Mouse (Mus musculus) CH12.LX (cell line): ENCODE results near the gene Irf2. TPM values are rescaled to one million over a fixed set of nuclear protein-coding genes. Genes with fewer than 3 reads are reported as not detected.

Experiments
- DNase-seq: peaks from one replicate; pipeline ENCODE4 v3.0.0-alpha.2; 2013; ENCODE audit errors: extremely low read depth
- H3K27ac ChIP-seq: 2 replicates; pipeline ENCODE4 v1.5.1; 2012; ENCODE audit warnings: low read depth, mild to moderate bottlenecking, control low read depth, moderate library complexity; ENCODE audit not compliant: insufficient read depth
- H3K27me3 ChIP-seq: replicated peaks from 2 replicates; pipeline ENCODE3; 2012; ENCODE audit warnings: inconsistent platforms
- H3K36me3 ChIP-seq, 2 experiments: replicated peaks in 1 of 2; 2 replicates each; pipeline versions ENCODE3 to v1.6.1; 2012; ENCODE audit warnings: inconsistent platforms in 1 of 2, low read length in 1 of 2, mild to moderate bottlenecking in 1 of 2, mixed read lengths in 1 of 2, moderate library complexity in 1 of 2; ENCODE audit not compliant: control insufficient read depth in 1 of 2, insufficient read depth in 1 of 2
- H3K4me1 ChIP-seq, 2 experiments: 2 replicates each; pipeline ENCODE4 v1.6.1; 2012; ENCODE audit warnings: inconsistent platforms in 1 of 2, moderate library complexity in 1 of 2; ENCODE audit not compliant: insufficient read depth in 2 of 2, control insufficient read depth in 1 of 2
- H3K4me2 ChIP-seq: 2 replicates; pipeline ENCODE4 v1.6.1; 2012; ENCODE audit warnings: low read depth, mild to moderate bottlenecking, control low read depth; ENCODE audit not compliant: poor library complexity, insufficient read depth, severe bottlenecking
- H3K4me3 ChIP-seq, 3 experiments: fragments of 150-350 bp in 1 of 3; sonication (generic) in 1 of 3; replicated peaks in 1 of 3; 2 replicates each; pipeline versions ENCODE3 to v1.5.1; 2011 to 2012; ENCODE audit warnings: low read depth in 2 of 3, low read length in 2 of 3, mild to moderate bottlenecking in 2 of 3, moderate library complexity in 2 of 3, control low read depth in 1 of 3, improper control_type of control experiment in 1 of 3, inconsistent platforms in 1 of 3, mixed read lengths in 1 of 3; ENCODE audit not compliant: poor library complexity in 1 of 3
- H3K79me2 ChIP-seq: replicated peaks from 2 replicates; pipeline ENCODE4 v1.6.1; 2012; ENCODE audit warnings: mild to moderate bottlenecking, moderate library complexity; ENCODE audit not compliant: control insufficient read depth, poor library complexity, insufficient read depth, severe bottlenecking; ENCODE audit errors: extremely low read depth
- H3K9ac ChIP-seq: 2 replicates; pipeline ENCODE4 v1.6.1; 2012; ENCODE audit warnings: low read depth, mild to moderate bottlenecking, control low read depth, moderate library complexity; ENCODE audit not compliant: insufficient read depth
- H3K9me3 ChIP-seq: replicated peaks from 2 replicates; pipeline ENCODE3; 2012; ENCODE audit warnings: low read length, inconsistent platforms, mixed read lengths
- BHLHE40 ChIP-seq: IDR thresholded peaks from 2 replicates; pipeline ENCODE4 v1.6.1; 2011; ENCODE audit warnings: mild to moderate bottlenecking, low read depth, low read length, improper control_type of control experiment
- CHD1 ChIP-seq: IDR thresholded peaks from 2 replicates; pipeline ENCODE4 v1.6.1; 2012; ENCODE audit warnings: low read depth, low read length, improper control_type of control experiment, inconsistent platforms
- CHD2 ChIP-seq: IDR thresholded peaks from 2 replicates; pipeline ENCODE4 v1.6.1; 2011; ENCODE audit warnings: low read length, improper control_type of control experiment
- E2F4 ChIP-seq: IDR thresholded peaks from 2 replicates; pipeline ENCODE4 v1.6.1; 2011; ENCODE audit warnings: low read depth, low read length, improper control_type of control experiment; ENCODE audit not compliant: insufficient replicate concordance
- ELF1 ChIP-seq: IDR thresholded peaks from 2 replicates; pipeline ENCODE4 v1.6.1; 2014; ENCODE audit warnings: low read depth, mild to moderate bottlenecking, inconsistent platforms, low read length, improper control_type of control experiment
- HCFC1 ChIP-seq: IDR thresholded peaks from 2 replicates; pipeline ENCODE4 v1.6.1; 2012; ENCODE audit warnings: low read depth, mild to moderate bottlenecking, inconsistent platforms, low read length, improper control_type of control experiment
- IRF4 ChIP-seq: IDR thresholded peaks from 2 replicates; pipeline ENCODE4 v1.6.1; 2014; ENCODE audit warnings: low read depth, mild to moderate bottlenecking, inconsistent platforms, low read length, improper control_type of control experiment
- JUN ChIP-seq: IDR thresholded peaks from 2 replicates; pipeline ENCODE4 v1.6.1; 2011; ENCODE audit warnings: low read depth, mild to moderate bottlenecking, low read length, improper control_type of control experiment, moderate library complexity; ENCODE audit not compliant: insufficient read depth
- JUND ChIP-seq: conservative IDR thresholded peaks from 2 replicates; pipeline ENCODE4 v1.6.1; 2011; ENCODE audit warnings: low read depth, low read length, improper control_type of control experiment
- KAT2A ChIP-seq: IDR thresholded peaks from 2 replicates; pipeline ENCODE4 v1.6.1; 2012; ENCODE audit warnings: low read length, improper control_type of control experiment, inconsistent platforms; ENCODE audit not compliant: insufficient replicate concordance
- MAFK ChIP-seq: IDR thresholded peaks from 2 replicates; pipeline ENCODE4 v1.6.1; 2011; ENCODE audit warnings: low read length, improper control_type of control experiment; ENCODE audit not compliant: insufficient replicate concordance
- MXI1 ChIP-seq: IDR thresholded peaks from 2 replicates; pipeline ENCODE4 v1.6.1; 2011; ENCODE audit warnings: mild to moderate bottlenecking, low read depth, low read length, improper control_type of control experiment
- MYC ChIP-seq: IDR thresholded peaks from 2 replicates; pipeline ENCODE4 v1.6.1; 2011; ENCODE audit warnings: low read depth, mild to moderate bottlenecking, improper control_type of control experiment, low read length
- NELFE ChIP-seq: IDR thresholded peaks from 2 replicates; pipeline ENCODE4 v1.6.1; 2011; ENCODE audit warnings: low read depth, low read length, improper control_type of control experiment
- PAX5 ChIP-seq: IDR thresholded peaks from 2 replicates; pipeline ENCODE4 v1.6.1; 2012; ENCODE audit warnings: low read length, inconsistent platforms, mixed read lengths
- POLR2A ChIP-seq: IDR thresholded peaks from 2 replicates; pipeline ENCODE4 v1.6.1; 2011; ENCODE audit warnings: low read depth, mild to moderate bottlenecking, improper control_type of control experiment, low read length
- POLR2AphosphoS2 ChIP-seq: IDR thresholded peaks from 2 replicates; pipeline ENCODE4 v1.6.1; 2011; ENCODE audit warnings: low read depth, low read length, improper control_type of control experiment
- RAD21 ChIP-seq: IDR thresholded peaks from 2 replicates; pipeline ENCODE4 v1.6.1; 2011; ENCODE audit warnings: low read depth, mild to moderate bottlenecking, low read length, improper control_type of control experiment, moderate library complexity
- SIN3A ChIP-seq: IDR thresholded peaks from 2 replicates; pipeline ENCODE4 v1.6.1; 2012; ENCODE audit warnings: low read length, improper control_type of control experiment, inconsistent platforms
- SMC3 ChIP-seq: IDR thresholded peaks from 2 replicates; pipeline ENCODE4 v1.6.1; 2011; ENCODE audit warnings: low read depth, low read length, improper control_type of control experiment
- TBP ChIP-seq: conservative IDR thresholded peaks from 2 replicates; pipeline ENCODE4 v1.6.1; 2011; ENCODE audit warnings: low read depth, low read length, improper control_type of control experiment
- TCF12 ChIP-seq: IDR thresholded peaks from 2 replicates; pipeline ENCODE4 v1.6.1; 2014; ENCODE audit warnings: low read depth, mild to moderate bottlenecking, inconsistent platforms, low read length, improper control_type of control experiment
- USF1 ChIP-seq: IDR thresholded peaks from 2 replicates; pipeline ENCODE4 v1.6.1; 2014; ENCODE audit warnings: low read depth, mild to moderate bottlenecking, inconsistent platforms, low read length, improper control_type of control experiment
- USF2 ChIP-seq: conservative IDR thresholded peaks from 2 replicates; pipeline ENCODE4 v1.6.1; 2011; ENCODE audit warnings: low read depth, low read length, improper control_type of control experiment
- ZKSCAN1 ChIP-seq: IDR thresholded peaks from 2 replicates; pipeline ENCODE4 v1.6.1; 2012; ENCODE audit warnings: low read depth, inconsistent platforms, low read length, improper control_type of control experiment, borderline replicate concordance
- dilution Hi-C: fragments of 300-500 bp; cut with MboI; formaldehyde crosslinking; loops from 2 replicates; pipeline ENCODE4 v1.14.3; 2020; ENCODE audit warnings: low sequenced_read_pairs; ENCODE audit not compliant: extremely low pct_unique_long_range_greater_than_20kb, extremely low pct_ligation_motif_present
- in situ Hi-C: fragments of 300-500 bp; cut with MboI; formaldehyde crosslinking; loops from 3 replicates; pipeline ENCODE4 v1.14.3; 2019; ENCODE audit warnings: low sequenced_read_pairs, low pct_ligation_motif_present, low pct_unique_long_range_greater_than_20kb, mixed read lengths
- polyA plus RNA-seq: library from polyadenylated mRNA; unstranded; fragments of >175 nt; gene quantifications from 2 replicates; pipeline ENCODE4 v1.2.1, GENCODE M21; 2012; ENCODE audit warnings: low read depth; ENCODE audit not compliant: insufficient read length
- total RNA-seq, 2 experiments: library from RNA; depleted of rRNA; stranded (reverse); fragments of 300-350 nt in 1 of 2; fragments of >200 nt in 1 of 2; gene quantifications; 2 replicates each; pipeline ENCODE4 v1.2.3; 2012 to 2014

Gene Irf2
- total and polyA plus RNA-seq, 3 experiments = 7.1 to 37.4 (median 10.2) TPM

DNA sequence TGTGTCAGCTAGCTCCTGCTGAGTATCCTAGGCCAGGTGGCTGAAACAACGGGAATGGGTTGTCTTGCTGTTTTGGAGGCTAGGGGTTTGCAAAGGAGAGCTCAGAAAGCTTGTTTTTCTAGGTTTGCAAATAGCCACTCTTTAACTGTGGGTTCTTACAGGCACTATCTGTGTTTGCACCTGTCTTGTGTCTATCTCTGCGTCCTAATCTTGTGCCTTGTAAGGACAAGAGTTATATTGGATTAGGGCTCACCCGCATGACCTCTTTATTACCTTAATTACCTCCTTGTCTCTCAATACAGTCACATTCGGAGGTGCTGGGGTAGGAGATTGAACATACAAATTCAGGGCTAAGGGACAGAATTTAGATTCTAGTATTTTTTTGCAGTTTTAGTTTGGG is 18.9 kb upstream of the Irf2 start:
- TF ChIP-seq BHLHE40 (no peak), USF2 (no peak), PAX5 (no peak), USF1 (no peak), POLR2A (no peak), NELFE (no peak), POLR2AphosphoS2 (no peak), RAD21 (no peak), ELF1 (no peak), TBP (no peak)
- in situ Hi-C loops = no loop called here

GRCm38 (mm10) chr8:46721065-46721845 is 18.3 kb upstream of the Irf2 start:
- H3K9me3 ChIP-seq = no peaks in the 10 kb centered on the region
- no peaks in the 10 kb centered on the region for H3K27me3 ChIP-seq
- DNase-seq = no peak
- H3K36me3 ChIP-seq = no peaks in the 10 kb centered on the region
- in situ Hi-C loops = no loop called here
- dilution Hi-C loops = no loop called here
- no peaks in the 10 kb centered on the region for H3K79me2 ChIP-seq
- no peak overlapping the region for H3K9ac ChIP-seq
- TF ChIP-seq MYC = no peak
- TF ChIP-seq PAX5 = no peak
- no peak for TF ChIP-seq E2F4
- TF ChIP-seq KAT2A = no peak
- TF ChIP-seq JUN = no peak
- no peak for TF ChIP-seq MXI1
- no peak for TF ChIP-seq POLR2AphosphoS2
- no peak for TF ChIP-seq CHD1
- TF ChIP-seq MAFK = no peak
- TF ChIP-seq IRF4 = no peak
- TF ChIP-seq ZKSCAN1 = no peak
- TF ChIP-seq HCFC1 = no peak
- TF ChIP-seq JUND = no peak
- no peak for TF ChIP-seq NELFE
- no peak for TF ChIP-seq CHD2
- TF ChIP-seq TBP = no peak
- no peak for TF ChIP-seq SMC3
- no peak for TF ChIP-seq SIN3A
- TF ChIP-seq TCF12 = no peak
- no peak for TF ChIP-seq USF2
- H3K27ac ChIP-seq = no peak overlapping the region
- H3K4me1 ChIP-seq = no peaks in the 10 kb centered on the region
- H3K4me3 ChIP-seq = no peak overlapping the region
- H3K4me2 ChIP-seq = no peak overlapping the region

More for the DNA sequence above, 18.9 kb upstream of the Irf2 start:
- H3K27ac ChIP-seq = no peak overlapping the region
- H3K9ac ChIP-seq = no peak overlapping the region
- no peak overlapping the region for H3K4me3 ChIP-seq
- no peaks in the 10 kb centered on the region for H3K27me3 ChIP-seq
- H3K4me1 ChIP-seq = no peaks in the 10 kb centered on the region
- no peaks in the 10 kb centered on the region for H3K36me3 ChIP-seq
- dilution Hi-C loops = no loop called here
- DNase-seq = no peak
- no peak overlapping the region for H3K4me2 ChIP-seq
- H3K9me3 ChIP-seq = no peaks in the 10 kb centered on the region
- H3K79me2 ChIP-seq = no peaks in the 10 kb centered on the region
